Mouse (Mus musculus): Measurements from ENCODE around the gene 1300017J02Rik. TPM values are rescaled to one million over a fixed set of nuclear protein-coding genes. Genes with fewer than 3 reads are reported as not detected.

The 1300017J02Rik gene
- polyA plus RNA-seq, 1 experiment: 2.6 TPM

DNA sequence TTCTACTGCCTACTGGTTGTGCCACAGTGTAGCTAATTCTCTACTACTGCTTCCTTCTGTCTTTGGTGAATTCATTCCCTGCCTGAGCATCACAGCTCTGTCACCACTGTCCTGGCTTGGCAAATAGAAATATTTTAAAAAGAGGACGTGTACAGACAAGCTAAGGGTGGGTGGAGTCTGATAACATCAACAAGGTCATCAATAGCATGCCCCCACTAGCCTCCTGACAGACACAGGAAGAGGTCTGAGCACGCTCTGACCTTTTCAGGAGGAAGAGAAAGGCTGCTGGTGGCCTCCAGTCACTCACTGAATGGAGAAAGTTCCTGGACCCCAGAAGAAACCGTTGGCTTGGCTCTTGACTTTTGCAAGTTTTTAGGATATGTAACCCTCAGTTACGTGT, 18.5 kb downstream of the 1300017J02Rik start:
- no peak overlapping the region for H3K4me3 ChIP-seq (ENCODE audit: low read depth, low read length)
- no peak overlapping the region for H3K9ac ChIP-seq (ENCODE audit: low read depth, poor library complexity, severe bottlenecking)
- H3K27me3 ChIP-seq (ENCODE audit: control insufficient read depth, insufficient read depth, low read length, poor library complexity, severe bottlenecking): no peaks in the 10 kb centered on the region
- TF ChIP-seq EP300 (IDR thresholded peaks at IDR 0.05; ENCODE audit: insufficient read depth, low read depth, low read length) (no peak), POLR2A (IDR thresholded peaks at IDR 0.05; ENCODE audit: insufficient read depth, low read length) (no peak), CTCF (IDR thresholded peaks at IDR 0.05; ENCODE audit: low read depth, low read length) (no peak)
- no peak overlapping the region; the same call in 1 of the 2 replicates for H3K27ac ChIP-seq (ENCODE audit: insufficient read depth, low read length)
- H3K9me3 ChIP-seq (replicated peaks; ENCODE audit: control insufficient read depth, insufficient read depth, low read length, poor library complexity, severe bottlenecking): no peaks in the 10 kb centered on the region
- no peaks in the 10 kb centered on the region for H3K36me3 ChIP-seq (ENCODE audit: control insufficient read depth, insufficient read depth, low read length, poor library complexity, severe bottlenecking)
- no peaks in the 10 kb centered on the region for H3K4me1 ChIP-seq (ENCODE audit: control insufficient read depth, insufficient read depth, low read length)

- TF ChIP-seq CTCF (IDR thresholded peaks at IDR 0.05; ENCODE audit: low read depth, low read length) (no peak), EP300 (IDR thresholded peaks at IDR 0.05; ENCODE audit: insufficient read depth, low read depth, low read length) (no peak), POLR2A (IDR thresholded peaks at IDR 0.05; ENCODE audit: insufficient read depth, low read length) (no peak)
- H3K36me3 ChIP-seq (ENCODE audit: control insufficient read depth, insufficient read depth, low read length, poor library complexity, severe bottlenecking): no peaks in the 10 kb centered on the region
- H3K9ac ChIP-seq (ENCODE audit: low read depth, poor library complexity, severe bottlenecking): no peak overlapping the region
- no peak overlapping the region for H3K27ac ChIP-seq (ENCODE audit: insufficient read depth, low read length)
- H3K27me3 ChIP-seq (ENCODE audit: control insufficient read depth, insufficient read depth, low read length, poor library complexity, severe bottlenecking): no peaks in the 10 kb centered on the region
- H3K4me3 ChIP-seq (ENCODE audit: low read depth, low read length): no peak overlapping the region
- H3K9me3 ChIP-seq (replicated peaks; ENCODE audit: control insufficient read depth, insufficient read depth, low read length, poor library complexity, severe bottlenecking): no peaks in the 10 kb centered on the region
- peaks cover 3% of the 10 kb centered on the region for H3K4me1 ChIP-seq (ENCODE audit: control insufficient read depth, insufficient read depth, low read length)
These were observed 28.0 kb downstream of the 1300017J02Rik start for GRCm38 (mm10) chr9:103276876-103277275.

DNA sequence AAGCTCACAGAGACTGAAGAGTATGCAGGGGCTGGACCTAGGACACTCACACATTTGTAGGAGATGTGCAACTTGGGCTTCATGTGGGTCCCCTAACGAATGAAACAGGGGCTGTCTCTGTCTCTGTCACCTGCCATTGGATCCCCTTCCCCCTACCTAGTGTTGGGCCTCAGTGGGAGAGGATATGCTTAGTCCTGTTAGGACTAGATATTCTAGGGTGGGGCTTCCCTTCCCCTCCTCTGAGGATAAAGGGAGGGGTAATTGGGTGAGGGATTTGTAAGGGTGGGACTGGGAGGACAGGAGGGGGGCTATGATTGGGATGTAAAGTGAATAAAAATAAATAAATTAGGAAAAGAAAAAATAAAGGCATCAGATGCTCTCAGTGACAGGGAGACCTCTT, 29.2 kb downstream of the 1300017J02Rik start:
- Histone ChIP-seq H3K9ac (ENCODE audit: low read depth, poor library complexity, severe bottlenecking) (no peak overlapping the region), H3K4me3 (ENCODE audit: low read depth, low read length) (no peak overlapping the region), H3K27me3 (ENCODE audit: control insufficient read depth, insufficient read depth, low read length, poor library complexity, severe bottlenecking) (no peaks in the 10 kb centered on the region), H3K4me1 (ENCODE audit: control insufficient read depth, insufficient read depth, low read length) (peaks cover 3% of the 10 kb centered on the region), H3K36me3 (ENCODE audit: control insufficient read depth, insufficient read depth, low read length, poor library complexity, severe bottlenecking) (no peaks in the 10 kb centered on the region), H3K27ac (ENCODE audit: insufficient read depth, low read length) (no peak overlapping the region), H3K9me3 (replicated peaks; ENCODE audit: control insufficient read depth, insufficient read depth, low read length, poor library complexity, severe bottlenecking) (no peaks in the 10 kb centered on the region)
- TF ChIP-seq POLR2A (IDR thresholded peaks at IDR 0.05; ENCODE audit: insufficient read depth, low read length) (no peak), CTCF (IDR thresholded peaks at IDR 0.05; ENCODE audit: low read depth, low read length) (no peak), EP300 (IDR thresholded peaks at IDR 0.05; ENCODE audit: insufficient read depth, low read depth, low read length) (no peak)

DNA sequence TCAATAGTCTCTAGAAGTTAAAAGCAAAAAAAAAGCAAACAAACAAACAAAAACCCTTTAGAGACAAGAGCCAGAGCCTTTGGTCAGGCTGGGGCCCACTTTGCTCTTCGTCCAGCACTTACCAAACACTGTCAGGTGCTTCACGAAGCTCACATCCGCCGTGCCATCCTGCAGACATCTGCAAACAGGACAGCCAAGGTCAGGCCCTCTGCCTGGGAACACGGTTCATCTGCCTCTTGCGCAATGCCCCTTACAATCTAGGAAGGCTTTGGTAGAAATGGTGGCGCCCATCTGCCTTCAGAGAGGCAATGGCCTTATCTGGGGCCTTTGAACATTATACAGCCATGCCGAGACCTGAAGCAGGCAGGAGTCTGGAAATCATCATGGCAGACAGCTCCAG, 30.1 kb downstream of the 1300017J02Rik start:
- Histone ChIP-seq H3K4me1 (ENCODE audit: control insufficient read depth, insufficient read depth, low read length) (peaks cover 3% of the 10 kb centered on the region), H3K36me3 (ENCODE audit: control insufficient read depth, insufficient read depth, low read length, poor library complexity, severe bottlenecking) (no peaks in the 10 kb centered on the region), H3K9me3 (replicated peaks; ENCODE audit: control insufficient read depth, insufficient read depth, low read length, poor library complexity, severe bottlenecking) (no peaks in the 10 kb centered on the region), H3K27me3 (ENCODE audit: control insufficient read depth, insufficient read depth, low read length, poor library complexity, severe bottlenecking) (no peaks in the 10 kb centered on the region), H3K27ac (ENCODE audit: insufficient read depth, low read length) (no peak overlapping the region), H3K4me3 (ENCODE audit: low read depth, low read length) (no peak overlapping the region), H3K9ac (ENCODE audit: low read depth, poor library complexity, severe bottlenecking) (no peak overlapping the region)
- no peak for TF ChIP-seq POLR2A (IDR thresholded peaks at IDR 0.05; ENCODE audit: insufficient read depth, low read length)
- TF ChIP-seq CTCF (IDR thresholded peaks at IDR 0.05; ENCODE audit: low read depth, low read length): no peak
- TF ChIP-seq EP300 (IDR thresholded peaks at IDR 0.05; ENCODE audit: insufficient read depth, low read depth, low read length): no peak

DNA sequence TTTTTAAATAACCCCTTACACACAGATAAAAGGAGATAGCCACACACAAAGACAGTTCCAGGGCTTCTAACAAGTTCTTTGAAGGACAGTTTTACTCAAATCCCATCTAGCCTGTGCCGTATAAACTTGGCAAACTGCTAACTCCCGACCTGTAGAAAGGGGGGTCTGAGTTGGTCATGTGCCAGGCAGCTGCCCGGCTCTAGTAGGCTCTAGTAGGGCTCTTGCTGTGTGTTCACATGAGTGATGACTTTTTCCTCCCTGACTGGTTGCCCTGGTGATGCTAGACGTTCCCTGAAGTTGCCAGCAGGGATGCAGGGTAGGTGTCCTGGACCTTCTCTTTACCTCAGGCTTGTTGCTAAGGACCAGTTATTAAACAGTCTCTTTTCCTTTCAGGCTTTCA, 33.8 kb downstream of the 1300017J02Rik start:
- Histone ChIP-seq H3K4me3 (ENCODE audit: low read depth, low read length) (no peak overlapping the region), H3K36me3 (ENCODE audit: control insufficient read depth, insufficient read depth, low read length, poor library complexity, severe bottlenecking) (no peaks in the 10 kb centered on the region), H3K4me1 (ENCODE audit: control insufficient read depth, insufficient read depth, low read length) (no peaks in the 10 kb centered on the region), H3K27ac (ENCODE audit: insufficient read depth, low read length) (no peak overlapping the region), H3K27me3 (ENCODE audit: control insufficient read depth, insufficient read depth, low read length, poor library complexity, severe bottlenecking) (no peaks in the 10 kb centered on the region), H3K9ac (ENCODE audit: low read depth, poor library complexity, severe bottlenecking) (no peak overlapping the region), H3K9me3 (replicated peaks; ENCODE audit: control insufficient read depth, insufficient read depth, low read length, poor library complexity, severe bottlenecking) (no peaks in the 10 kb centered on the region; the same call in none of the 2 replicates)
- TF ChIP-seq CTCF (IDR thresholded peaks at IDR 0.05; ENCODE audit: low read depth, low read length): no peak
- TF ChIP-seq POLR2A (IDR thresholded peaks at IDR 0.05; ENCODE audit: insufficient read depth, low read length): no peak
- no peak for TF ChIP-seq EP300 (IDR thresholded peaks at IDR 0.05; ENCODE audit: insufficient read depth, low read depth, low read length)

DNA sequence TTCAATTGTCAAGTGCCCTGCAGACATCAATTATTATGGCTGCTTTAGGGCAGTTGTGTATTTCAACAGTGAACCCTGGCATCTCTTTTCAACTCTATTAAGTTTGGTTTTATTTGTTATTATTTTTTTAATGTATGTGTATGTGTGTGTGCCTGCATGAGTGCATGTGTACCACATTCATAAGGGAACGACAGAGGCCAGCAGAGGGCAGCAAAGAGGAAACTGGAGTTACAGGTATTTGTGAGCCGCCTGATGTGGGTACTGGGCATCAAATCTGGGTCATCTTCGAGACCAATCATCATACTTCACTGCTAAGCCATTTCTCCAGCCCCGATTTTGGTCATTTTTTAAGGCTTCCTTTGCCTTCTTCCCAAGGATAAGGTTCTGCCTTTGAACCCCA, 39.1 kb downstream of the 1300017J02Rik start:
- Histone ChIP-seq H3K27me3 (ENCODE audit: control insufficient read depth, insufficient read depth, low read length, poor library complexity, severe bottlenecking) (no peaks in the 10 kb centered on the region), H3K36me3 (ENCODE audit: control insufficient read depth, insufficient read depth, low read length, poor library complexity, severe bottlenecking) (no peaks in the 10 kb centered on the region), H3K9ac (ENCODE audit: low read depth, poor library complexity, severe bottlenecking) (no peak overlapping the region), H3K4me3 (ENCODE audit: low read depth, low read length) (no peak overlapping the region), H3K27ac (ENCODE audit: insufficient read depth, low read length) (no peak overlapping the region), H3K9me3 (replicated peaks; ENCODE audit: control insufficient read depth, insufficient read depth, low read length, poor library complexity, severe bottlenecking) (no peaks in the 10 kb centered on the region; the same call in none of the 2 replicates), H3K4me1 (ENCODE audit: control insufficient read depth, insufficient read depth, low read length) (no peaks in the 10 kb centered on the region)
- TF ChIP-seq EP300 (IDR thresholded peaks at IDR 0.05; ENCODE audit: insufficient read depth, low read depth, low read length) (no peak), POLR2A (IDR thresholded peaks at IDR 0.05; ENCODE audit: insufficient read depth, low read length) (no peak), CTCF (IDR thresholded peaks at IDR 0.05; ENCODE audit: low read depth, low read length) (no peak)

Data from ES-Bruce4 (cell line).